Mouse (Mus musculus) spleen, postnatal 4 days (tissue): ENCODE data around the gene Plpp7.

Source experiments
- DNase-seq, 2 experiments: peaks; one replicate each; pipeline ENCODE4 v3.0.0; 2022; ENCODE audit warnings: low spot score in 2 of 2

Plpp7 gene

DNA sequence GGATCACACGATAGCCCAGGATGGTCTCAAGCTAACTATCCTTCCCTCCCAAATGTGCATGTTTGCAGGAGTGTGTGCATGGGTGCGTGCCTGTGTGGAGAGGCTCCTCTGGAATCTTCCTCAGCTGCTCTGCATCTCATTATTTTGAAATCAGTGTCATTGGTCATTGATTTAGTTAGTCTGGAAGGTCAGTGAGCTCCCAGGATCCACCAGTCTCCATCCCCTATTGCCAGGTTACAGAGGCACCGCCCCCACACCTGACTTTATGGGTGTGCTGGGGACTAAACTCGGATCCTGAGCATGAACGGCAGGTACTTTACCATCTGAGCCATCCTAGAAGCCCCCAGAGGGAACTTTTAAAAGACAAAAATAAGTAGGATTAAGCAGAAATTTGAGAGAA, 7.6 kb downstream of the Plpp7 start:
- DNase-seq = no peak

DNA sequence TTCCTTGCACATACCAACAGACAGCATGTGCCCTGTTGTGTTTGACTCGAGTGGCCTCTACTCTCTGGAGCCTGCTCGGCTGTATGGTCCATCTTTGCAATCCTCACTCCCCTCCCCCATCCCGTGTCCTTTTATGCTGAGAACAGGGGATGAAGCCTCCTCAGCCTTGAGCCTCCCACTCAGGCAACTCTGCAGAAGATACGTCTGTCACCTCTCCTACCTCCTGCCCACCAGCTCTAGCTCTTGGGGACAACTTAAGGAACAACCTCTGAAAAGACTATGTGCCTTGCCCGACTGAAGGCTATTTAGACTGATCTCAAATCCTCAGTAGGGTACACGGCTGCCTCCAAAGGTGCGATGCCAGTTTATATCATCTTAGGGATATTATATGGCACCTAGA, 8.2 kb downstream of the Plpp7 start:
- DNase-seq = no peak

DNA sequence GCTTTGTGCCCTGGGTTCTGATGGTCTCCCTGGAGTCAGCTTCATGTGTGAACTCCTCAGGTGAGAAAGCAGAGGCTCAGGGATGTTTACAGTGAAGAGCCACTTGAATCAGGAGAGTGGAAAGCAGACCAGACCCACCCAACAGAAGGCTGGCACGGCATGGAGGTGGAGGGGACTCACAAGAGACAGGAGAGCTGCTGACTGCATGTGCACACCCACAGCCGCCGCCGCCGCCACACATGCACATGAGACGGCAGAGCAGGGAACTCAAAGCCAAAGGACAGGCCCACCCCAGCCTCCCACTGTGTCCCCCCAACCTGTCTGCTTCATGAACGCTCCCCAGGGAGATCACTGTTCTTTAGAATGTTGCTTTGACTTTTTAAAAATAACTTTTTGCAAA, 8.8 kb downstream of the Plpp7 start:
- no peak for DNase-seq

DNA sequence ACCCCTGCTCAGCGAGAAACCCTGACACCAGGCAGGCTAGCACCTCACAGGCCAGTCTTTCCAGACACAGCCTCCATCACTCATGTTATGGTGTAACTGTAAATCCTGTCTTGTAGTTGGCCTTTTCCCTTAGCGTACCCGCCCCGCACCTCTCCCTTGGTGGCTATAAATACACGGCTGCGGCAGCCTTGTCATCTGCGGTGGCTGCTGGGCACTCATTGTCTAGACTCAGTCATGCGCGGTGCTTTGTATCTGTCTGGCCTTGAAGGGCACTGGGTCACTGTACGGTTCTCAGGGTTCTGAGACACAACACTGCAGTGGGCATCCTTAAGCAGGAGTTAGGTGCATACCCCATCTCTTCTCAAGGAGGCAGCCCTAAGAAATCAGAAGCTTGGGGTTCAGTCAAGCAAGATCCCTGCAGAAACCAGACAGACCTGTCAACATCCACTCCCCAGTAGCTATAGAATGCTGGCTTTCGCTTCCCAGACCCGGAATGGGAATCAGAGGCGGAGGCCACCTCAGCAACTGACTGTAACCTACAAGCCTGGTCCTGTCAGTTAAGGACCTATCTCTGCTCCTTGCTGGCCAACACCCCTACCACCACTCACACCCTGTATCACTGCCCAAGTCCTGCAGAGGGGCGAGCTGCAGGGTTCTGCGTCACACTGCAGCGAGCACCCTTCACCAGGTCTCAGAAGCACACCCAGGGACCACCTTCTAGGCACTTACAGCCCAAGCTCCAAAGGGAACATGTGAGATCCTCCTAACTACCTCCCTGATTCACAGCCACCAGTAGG, 10.0 kb downstream of the Plpp7 start:
- DNase-seq = no peak

DNA sequence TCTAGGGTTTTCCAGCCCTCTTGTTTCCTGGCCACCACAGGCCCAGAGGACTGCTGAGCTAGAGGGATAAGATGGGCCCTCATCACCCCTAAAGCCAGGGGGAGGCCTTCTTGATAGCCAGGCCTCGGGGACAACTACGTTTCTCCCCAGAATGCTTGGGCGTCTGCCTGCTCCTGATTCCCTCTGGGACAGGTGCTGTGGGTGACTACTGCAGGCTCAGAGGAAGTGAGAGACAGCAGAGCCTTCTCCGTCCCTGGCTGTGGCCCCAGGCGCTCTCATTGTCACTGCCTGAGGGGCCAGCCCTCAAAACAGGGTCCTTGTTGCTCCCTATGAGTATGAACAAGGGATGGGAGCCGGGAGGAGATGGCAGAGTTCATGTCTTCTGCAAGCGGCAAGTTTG, 10.6 kb downstream of the Plpp7 start:
- peak in 1 of 2 experiments; percentile 60 for DNase-seq

DNA sequence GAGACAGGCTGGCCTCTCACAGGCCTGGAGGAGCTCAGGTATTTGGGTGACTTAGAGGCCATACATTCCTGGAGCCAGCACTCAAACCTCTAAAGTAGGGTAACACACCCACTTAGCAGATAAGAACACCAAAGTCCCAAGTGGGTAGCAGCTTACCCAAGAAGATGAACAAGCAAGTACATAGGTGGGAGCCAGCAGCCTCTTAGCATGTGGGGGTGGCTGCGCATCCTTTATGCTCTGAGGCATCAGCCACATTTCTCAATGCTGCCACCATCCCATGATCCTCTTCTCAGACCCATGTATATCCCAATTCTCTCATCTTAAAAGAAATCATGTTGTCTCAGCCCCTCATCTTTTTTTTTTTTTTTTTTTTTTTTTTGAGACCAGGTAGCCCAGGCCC, 15.9 kb downstream of the Plpp7 start:
- no peak for DNase-seq

DNA sequence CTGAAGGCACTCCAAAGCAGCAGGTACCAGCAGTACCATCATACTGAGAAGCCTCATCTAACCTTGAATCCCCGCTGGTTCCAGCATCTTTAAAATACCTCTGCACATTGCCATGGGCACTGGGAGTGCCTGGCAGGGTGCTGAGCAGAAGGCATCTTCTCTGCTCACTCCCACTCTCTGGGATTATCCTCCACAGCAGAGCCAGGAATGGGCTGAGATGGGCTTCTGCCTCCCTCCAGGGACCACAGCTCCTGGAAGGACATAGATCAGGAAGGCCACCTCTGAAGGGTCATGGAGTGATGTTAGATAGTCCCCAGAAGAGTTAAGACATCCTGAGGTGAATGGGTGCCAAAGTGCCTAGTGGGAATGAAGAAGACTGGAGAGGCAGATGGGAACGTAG, 17.2 kb downstream of the Plpp7 start:
- no peak for DNase-seq

DNA sequence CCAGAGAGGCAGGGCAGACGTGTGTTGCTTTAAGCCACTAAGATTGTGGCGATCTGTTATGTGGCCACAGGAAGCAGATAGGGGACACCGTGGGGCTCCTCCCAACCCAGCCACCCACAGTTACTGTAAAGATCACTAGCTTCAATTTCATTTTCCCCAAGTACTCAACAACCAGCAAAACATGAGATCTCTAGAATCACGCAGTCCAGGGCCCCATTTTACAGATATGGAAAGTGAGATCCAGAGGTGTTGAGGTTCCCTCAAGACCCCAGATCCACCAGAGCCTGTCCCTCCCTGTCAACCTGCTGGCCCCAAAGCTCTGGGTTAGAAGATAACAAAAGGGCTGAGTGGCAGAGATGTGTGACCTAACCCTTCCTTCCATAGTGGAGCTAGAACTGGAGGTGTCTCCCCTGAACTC, 20.5 kb downstream of the Plpp7 start:
- peak; percentile 34 to 66 for DNase-seq

DNA sequence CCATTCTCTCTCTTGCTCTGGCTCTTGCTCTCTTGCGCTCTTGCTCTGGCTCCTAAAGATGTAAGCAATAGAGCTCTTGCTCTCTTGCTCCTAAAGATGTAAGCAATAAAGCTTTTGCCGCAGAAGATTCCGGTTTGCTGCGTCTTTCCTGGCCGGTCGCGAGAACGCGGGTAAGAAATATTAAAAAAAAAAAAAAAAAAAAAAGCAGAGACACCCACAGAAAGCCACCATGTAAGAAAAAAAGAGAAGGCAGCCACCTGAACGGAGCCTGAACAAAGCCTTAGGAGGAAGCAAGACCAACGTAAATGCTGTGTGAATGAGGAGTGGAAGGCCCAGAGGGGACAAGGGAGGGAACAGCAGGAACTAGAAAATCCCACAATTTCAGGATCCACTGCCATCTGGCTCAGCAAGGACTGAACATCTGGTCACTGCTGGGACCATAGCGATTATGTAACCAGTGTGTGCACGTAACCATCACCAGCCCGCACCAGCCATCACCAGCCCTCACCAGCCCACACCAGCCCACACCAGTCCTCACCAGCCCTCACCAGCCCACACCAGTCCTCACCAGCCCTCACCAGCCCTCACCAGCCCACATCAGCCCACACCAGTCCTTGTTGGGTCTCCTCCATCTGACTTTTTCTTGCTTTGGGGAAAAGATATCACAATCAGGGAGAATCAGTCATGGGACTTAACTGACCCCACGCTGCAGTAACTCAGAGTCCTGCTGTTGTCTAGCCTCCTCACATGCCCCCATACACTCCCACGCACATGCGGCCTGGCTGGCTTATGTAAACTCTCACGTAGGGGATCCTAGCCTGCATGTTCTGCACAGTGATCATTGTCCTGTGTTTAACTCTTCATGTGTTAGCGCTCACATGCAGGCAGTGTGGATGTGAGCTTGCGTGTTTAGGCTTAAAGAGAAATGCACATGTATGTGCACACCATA, 24.7 kb downstream of the Plpp7 start:
- DNase-seq = peak in 1 of 2 experiments; percentile 61

DNA sequence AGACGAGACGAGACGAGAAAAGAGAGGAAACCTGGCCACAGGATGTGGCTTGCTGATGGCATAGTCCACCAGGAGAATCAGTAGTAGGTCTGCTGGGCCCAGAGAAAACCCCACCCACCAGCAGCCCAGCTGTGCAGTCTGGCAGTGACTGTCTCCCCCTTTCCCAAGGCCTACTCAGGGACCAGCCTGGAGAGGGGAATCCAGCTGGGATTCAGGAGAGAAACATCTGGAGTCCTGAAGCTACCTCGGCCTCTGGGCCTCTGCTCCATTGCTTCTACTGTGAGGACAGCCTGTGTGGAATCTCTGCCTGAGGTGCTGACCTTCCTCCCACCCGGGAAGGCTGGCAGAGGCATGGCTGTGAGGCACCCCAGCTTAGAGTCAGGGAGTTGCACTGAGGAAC, 25.8 kb downstream of the Plpp7 start:
- DNase-seq = peak in 1 of 2 experiments; percentile 66

DNA sequence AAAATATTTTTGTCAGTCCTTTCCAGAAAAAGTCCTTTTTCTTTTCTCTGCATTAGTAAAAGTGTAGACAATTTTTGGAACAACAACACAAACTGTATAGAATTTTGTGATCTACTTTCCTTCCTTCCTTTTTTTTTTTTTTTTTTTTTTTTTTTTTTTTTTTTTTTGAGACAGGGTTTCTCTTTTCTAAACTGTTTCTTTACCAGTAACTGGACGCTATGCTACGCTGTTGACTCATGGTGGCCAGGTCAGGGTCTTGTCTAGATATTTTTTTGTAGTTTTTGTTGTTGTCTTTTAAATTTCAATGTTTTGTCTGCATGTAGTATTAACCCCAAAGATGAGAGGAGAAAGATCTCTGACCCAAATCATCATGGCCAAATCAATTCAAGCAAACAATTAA, 26.5 kb downstream of the Plpp7 start:
- DNase-seq = no peak

DNA sequence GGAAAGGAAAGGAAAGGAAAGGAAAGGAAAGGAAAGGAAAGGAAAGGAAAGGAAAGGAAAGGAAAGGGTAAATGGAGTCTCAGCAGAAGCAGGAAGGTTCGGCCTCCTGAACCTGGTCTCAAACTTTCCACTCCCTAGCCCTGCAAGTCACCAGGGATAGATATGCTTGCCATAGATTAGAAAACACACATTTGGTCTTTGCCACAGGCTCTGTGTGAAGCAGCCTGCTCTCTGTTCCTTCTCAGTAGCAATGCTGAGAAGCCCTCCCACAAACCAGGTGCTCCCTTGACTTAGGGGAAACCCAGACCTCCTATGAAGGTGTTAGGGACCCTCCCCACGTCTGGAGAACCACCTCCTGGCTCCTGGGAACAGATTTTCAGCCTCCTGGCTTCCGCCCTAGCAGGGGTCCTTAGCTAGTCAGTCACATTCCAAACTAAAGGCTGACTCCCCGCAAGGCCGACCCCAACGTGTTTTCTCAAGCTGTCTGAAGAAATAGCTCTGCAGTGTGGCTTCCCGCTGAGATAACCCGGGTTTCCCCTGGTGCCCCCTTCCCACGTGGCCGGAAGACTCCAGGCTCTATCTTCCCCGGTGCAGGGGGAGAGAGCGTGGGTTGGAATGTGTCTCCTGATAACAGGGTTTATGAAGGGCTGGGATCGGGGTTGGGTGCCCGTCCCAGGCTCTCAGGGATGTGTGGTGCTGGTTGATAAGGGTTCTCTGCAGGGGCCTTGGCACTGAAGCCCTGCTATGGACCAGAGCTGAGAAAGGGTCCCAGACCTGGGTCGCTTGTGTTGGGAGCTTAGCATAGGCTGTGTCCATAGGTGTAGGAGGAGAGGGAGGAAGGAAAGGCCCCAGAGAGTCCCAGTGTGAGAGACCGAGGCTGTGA, 32.6 kb downstream of the Plpp7 start:
- DNase-seq = peak; percentile 87 to 89

DNA sequence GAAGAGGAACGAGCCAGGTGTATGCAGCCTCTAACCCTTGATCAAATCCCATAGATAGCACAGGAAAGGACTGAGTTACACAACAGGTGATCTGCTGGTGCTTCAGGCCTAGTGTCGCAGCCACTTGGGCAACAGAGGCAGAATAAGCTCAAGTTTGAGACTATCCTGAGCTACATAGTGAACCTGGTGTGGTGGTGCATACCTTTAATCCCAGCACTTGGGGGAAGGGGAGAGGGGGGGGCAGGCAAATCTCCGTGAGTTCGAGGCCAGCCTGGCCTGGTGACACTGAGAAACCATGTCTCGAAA, 33.2 kb downstream of the Plpp7 start:
- peak in 1 of 2 experiments; percentile 75 for DNase-seq

DNA sequence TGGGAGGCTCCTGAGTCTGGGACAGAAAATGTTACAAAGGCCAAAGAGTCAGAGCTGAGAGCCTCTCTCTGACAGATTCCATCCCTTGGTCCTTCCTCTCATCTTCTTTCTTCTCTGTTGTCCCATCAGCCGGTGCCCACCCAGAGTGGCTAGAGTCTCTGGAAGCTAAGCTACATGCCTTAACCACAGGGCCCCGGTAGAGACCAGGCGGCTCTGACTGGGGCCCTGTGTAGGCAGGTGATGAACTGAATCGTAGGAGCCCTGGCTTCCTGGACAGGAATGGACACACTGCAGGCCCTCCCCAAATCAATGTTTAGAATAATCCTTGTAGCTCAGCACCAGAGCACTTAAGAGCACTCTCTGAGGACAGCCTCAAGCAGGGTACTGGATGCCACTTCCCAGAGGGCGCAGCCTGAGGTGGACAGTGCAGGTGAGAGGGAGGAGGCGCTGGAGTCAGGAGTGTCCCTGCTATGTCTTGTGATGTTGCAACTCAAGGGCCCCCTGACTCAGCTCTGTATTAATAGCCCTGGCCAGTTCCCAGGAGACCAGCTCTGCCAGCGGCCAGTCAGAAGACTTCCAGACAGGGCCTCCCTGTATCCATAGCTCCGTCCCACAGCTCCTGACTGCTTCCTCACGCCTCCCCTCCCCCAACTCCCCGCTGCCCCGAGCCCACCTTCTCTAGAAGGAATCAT, 34.2 kb downstream of the Plpp7 start:
- DNase-seq = peak in 1 of 2 experiments; percentile 69

DNA sequence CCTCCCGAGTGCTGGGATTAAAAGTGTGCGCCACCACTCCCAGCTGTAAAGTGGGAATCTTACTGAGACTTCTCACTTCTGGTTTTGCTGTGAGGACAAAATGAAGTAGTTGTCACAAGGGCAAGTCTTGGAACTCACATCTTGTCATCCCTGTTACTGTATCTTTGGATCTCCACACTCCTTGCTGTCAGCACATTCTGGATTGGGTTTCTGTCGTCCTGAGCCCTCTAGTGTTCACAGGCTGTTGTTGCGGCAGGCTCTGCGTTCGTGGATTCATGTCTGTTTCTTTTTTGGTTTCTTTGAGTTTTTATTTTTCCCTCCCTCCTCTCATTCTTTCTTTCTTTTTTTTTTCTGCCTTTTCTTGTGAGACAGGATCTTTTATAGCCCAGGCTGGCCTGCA, 35.1 kb downstream of the Plpp7 start:
- DNase-seq = peak; percentile 79 to 82

DNA sequence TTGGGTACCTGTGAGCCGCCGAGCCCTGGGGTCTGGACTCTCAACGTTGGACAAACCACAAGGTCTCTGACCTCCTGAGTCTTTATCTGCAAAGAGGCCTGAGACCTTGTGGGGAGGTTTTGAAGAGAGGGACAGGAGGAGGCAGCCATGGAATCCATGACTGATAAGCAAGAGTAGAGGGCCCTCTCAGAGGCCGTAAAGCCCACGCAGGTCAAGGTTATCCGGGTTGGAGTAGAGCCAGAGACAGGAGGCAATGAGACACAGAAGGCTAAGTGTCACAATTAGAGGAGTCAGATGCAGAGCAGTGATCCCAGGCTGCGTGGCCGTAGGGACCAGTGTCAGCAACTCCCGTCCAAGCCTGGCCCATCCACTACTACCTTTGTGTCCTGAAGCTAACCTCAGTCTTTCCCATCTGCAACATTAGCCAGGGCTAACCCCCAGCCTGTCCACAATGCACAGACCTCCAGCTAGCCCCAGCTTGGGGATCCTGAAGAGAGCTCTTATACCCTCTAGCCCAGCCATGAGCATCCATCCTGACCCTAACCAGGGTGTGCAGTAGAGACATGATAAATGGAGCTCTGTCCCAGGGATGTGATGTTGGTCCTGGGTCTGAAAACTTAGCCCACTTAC, 36.0 kb downstream of the Plpp7 start:
- no peak for DNase-seq

DNA sequence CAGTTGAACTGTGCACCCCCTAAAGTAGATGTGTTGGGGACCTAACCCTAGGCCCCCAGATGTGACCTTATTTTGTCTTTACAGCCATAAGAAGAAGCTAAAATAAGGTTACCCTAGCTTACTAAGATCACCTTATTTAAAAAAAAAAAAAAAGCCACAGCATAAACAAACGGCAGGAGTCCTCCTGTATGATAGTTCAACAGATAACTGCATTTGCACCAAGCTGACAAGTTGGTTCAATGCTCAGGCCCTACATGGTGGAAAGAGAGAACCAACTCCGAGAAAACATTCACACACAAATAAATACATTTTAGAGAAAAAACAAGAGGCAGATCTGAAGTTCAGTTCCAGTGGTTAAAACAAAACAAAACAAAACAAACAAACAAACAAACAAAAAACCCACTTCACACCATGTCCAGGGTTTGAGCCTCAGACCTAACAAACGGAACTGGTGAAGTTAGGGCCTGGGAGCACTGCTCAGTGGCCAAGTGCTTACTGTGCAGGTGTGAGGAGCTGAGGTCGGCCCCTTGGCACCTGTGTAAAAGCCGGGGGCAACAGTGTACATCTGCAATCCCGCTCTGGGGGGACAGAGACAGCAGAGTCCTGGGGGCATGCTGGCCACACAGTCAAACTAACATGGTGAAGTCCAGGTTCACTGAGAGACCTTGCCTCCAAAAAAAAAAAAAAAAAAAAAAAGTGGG, 36.7 kb downstream of the Plpp7 start:
- DNase-seq = no peak

DNA sequence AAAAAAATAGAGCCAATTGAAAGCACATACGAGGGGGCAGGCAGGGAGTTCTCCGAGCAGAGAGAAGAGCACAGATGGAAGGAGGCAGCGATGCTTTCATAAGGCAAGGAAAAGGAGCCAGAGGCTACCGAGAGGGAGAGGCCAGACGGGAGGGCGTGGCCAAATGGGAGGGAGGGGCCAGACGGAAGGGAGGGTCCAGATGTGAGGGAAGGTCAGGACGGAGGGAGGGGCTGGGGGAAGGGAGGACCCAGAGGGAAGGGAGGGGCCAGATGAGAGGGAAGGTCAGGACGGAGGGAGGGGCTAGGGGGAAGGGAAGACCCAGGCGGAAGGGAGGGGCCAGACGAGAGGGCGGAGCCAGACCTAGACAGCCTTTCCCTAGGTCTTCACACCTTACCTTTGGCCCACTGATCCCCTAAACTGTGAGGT, 37.3 kb downstream of the Plpp7 start:
- DNase-seq = peak; percentile 91 to 92

DNA sequence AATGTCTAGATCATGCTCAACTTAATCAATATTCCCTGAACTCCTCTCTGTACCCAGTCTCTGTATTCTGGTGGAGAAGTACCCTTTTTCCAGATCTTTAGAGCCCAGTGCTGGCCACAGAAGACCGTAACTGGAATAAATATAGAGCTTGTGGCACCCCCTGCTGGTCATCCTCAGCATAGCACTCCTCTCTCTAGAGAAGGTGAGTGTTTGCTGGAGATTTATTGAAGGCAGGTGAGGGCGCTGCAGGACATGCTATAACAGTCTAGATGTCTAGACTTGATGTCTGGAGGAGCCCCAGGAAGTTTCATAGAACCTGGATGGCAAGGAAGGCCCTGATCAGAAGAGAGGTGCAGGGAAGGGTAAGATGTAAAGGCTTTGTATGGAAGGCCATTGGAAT, 38.7 kb downstream of the Plpp7 start:
- DNase-seq = peak; percentile 90 to 97

DNA sequence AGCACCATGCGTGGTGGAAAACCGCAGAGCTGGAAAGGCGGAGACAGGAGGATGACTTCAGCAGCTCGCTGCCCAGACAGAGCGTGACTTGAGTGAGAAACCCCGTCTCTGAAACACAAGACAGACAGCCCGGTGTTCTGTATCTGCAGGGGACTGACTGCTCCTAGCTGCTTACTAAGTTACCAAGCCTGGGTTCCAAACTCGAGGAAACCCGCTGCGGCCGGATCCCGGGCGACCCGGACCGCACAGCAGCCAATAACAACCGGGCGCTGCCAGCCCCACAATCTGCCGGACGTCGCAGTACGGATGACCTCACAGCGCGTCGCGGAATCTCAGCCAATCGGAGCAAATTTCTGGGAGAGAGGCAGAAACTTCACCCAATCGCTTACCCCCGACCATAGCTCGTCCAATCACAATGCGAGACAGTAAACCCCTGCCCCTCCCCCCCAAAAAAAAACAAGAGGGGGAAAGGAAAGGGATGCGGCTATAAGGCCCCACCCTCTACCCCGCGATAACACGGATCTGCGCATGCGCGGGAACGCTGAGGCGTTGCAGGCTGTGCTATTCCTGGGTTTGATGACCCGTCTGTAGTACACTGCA, 42.4 kb downstream of the Plpp7 start:
- DNase-seq = peak; percentile 97 to 99
